Mouse (Mus musculus) spleen, postnatal 14 days (tissue): ENCODE results near the gene Stap2.

Experiments used
- DNase-seq, 2 experiments: peaks; one replicate each; pipeline ENCODE4 v3.0.0; 2021 to 2022; ENCODE audit warnings: low spot score in 2 of 2

The Stap2 gene

DNA sequence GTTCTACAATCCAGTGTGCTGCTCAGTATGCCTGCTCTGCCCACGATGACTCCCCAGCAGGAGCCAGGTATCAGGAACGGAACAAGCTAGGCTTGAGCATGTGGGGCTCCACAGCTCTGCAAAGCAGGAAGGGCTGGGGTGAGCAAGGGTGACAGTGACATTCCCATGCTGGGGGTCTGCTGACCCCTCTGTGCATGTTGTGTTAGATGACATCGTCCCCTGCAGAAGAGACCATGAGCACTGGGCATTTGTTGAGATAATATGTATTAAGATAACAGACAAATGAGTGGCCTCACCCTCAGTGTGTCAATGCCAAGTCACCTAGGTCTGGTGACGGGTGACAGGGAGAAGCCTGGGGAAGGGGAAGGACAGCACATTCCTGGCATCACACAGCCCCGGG, 19.5 kb upstream of the Stap2 start:
- no peak for DNase-seq

DNA sequence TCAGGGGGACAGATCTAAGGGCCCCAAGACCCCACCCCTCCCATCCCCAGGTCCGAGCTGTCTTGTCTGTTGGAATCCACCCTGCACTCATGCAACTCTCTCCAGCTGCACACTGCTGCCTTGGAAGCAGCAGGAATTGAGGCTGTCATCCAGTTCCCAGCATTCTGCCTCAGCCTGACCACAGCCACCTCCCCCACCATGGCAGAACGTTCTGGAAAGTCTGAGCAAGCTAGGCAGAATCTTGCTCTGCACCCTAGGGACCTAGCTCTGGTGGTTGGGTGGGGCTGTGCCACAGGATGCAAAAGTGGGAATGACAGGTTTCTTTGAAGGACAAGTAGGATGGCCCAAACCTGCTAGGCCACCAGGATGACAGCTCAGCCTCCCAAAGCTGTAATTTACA, 19.1 kb upstream of the Stap2 start:
- no peak for DNase-seq

DNA sequence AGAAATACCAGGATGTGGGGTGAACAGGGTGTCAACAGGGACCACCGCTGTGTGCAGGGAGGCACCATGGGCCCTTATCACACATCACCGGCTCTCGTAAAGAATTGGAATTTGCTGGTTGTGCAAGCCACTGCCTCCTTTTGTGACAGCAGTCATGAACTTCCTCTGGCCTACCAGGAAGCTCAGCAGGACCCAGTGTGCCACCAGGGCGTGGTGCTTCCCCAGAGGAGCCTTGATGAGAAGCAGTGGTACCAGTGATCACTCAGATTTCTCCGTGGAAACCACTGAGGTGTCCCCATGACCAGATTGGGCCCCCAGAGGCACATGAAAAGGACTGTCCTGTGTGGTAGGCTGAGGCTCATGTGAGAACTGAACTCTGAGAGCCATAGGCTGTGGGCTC, 18.0 kb upstream of the Stap2 start:
- DNase-seq: no peak

DNA sequence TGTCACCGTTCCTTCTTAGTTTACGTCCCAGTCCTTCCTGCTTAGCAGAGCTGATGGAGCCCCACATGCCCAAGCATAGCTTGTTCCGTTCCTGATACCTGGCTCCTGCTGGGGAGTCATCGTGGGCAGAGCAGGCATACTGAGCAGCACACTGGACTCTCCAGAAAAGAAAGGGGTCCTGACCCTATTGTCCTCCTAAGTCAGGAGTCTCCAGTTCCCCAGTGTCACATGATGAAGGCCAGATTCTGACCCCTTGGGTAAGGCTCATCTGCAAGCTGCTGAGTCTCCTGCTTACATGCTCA, 17.6 kb upstream of the Stap2 start:
- DNase-seq: no peak

DNA sequence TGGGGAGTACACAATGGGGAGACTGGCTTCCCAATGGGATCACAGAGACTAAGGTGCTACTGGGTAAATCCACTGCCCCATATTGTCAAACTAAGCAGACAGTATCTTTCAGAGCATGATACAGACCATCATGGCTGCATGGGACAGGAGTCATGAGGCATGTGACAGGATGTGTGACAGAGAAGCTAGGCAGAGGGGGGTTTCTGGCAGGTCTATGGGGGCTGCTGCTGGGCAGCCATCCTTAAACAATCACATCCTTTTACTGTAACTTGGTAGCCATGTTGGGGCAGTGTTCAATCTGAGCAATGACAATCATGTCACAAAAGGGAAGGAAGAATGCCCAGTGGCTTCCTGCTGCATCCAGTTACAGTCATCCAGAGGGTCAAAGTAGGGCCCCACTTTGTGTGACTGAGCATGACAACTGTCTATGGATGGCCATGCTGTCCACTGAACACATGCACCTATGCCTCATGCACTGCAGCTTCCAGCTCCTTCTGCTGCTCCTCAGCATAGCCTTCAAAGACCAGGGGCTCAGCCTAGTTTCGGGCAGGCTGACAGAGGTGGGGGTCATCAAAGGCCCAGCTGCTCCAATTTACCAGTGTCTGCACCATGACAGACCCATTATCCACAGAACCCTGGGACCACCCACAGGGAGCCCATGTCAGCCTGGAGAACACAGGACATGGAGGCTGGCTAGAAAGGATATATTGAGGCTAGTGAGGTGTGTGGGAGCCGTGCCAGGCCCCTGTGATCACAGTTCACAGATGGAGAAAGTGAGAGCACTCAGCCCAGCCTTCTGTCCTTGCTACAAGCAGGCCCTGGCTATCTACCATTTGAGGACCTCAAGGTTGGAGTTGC, 17.0 kb upstream of the Stap2 start:
- no peak for DNase-seq

DNA sequence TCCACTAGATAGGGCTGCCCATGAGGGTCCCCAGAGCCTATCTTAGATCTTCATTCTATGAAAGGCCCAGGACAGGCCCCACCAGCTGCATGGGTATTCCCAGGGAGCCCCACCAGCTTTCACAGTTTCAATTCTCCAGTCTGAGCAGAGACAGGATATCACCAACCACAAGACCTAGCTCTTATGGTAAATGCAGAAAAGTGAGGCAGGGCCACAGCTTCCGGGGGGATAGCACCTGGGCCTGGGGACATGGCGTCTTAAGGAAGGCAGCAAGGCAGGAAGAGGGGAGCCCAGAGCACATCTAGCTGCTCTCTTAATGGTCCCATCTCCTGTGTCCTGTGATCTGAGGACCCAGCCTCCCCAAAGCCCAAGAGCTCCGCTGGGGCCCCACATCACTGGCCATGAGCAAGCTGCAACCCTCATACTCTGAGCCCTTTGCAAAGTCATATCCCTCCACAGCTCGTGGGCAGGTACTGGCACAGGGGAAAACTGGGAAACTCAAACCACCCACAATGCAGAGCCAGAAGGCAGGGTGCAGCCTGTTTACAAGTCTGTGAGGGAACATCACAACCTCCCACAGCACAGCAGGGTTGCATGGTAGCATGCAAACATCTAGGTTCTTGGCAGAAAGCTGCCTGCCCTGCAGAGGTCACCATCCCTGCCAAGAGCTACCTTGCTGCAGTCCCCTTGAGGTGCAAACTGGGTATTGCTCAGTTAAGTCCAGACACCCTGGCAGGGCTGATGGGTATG, 16.0 kb upstream of the Stap2 start:
- no peak for DNase-seq

DNA sequence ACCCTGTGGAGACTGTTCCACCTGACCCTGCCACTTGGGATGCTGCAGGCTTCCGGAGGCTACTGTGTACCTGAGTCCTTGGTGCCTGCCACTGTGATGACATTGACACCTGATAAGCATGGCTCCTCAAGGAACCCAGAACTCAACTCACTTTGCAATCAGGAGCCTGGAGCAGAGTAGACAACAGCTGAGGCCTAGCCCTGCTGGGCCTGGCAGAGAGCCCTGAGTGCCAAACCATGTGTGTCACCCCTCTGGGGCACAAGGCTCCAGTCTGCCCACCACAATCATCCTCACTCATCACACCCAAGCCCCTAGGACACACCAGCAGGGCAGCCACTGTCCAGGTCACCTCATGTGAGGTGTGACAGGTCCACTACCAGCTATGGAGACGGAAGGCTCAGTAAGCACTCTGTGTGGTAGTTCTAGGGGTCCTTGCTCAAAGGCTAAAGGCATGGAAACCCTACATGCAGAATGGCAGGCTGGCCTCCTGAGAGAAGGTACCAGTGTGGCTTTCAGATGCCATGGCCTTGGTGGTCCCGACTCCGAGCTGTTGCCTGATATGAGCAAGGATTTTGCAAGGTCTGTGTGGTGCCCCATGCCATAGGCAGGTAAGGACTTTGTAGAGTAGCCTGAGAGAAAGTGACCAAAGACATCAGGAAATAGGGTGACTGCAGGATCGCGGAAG, 15.2 kb upstream of the Stap2 start:
- DNase-seq: no peak

DNA sequence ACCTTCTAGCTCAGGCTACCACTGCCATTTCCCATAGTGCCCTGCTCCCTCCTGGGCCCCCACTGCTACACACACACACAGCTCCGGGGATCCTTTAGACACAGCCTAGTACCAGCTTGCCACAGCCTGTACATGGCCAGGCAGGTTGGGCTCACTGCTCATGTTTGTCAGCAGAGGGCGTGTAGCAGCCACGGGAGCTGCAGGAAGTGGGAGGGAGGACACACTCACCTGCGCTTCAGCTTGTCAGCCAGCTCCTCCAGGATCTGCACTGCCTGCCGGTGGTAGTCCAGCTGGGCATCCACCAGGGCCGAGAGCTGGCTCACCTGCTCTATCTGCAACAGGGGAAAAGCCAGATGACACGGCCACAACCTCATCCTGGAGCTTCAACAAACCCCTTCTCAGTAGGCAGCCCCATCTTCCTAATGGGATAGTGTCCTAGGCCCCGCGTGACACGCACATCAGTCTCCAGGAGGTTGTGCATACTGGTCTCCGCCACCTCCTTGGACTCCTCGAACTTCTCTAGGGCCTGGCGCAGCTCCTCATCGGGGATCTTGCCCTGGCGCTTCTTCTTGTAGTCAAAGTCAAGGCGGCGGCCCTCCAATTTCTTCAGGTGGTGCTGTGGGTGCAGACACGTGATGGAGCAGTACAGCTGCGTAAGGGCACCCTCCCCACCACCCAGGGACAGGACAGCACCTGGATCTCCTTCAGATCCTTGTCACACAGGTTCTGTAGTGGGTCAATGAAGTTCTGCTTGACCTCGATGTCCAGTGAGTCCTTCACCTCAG, 13.2 kb upstream of the Stap2 start:
- peak in 1 of 2 experiments; percentile 55 for DNase-seq

DNA sequence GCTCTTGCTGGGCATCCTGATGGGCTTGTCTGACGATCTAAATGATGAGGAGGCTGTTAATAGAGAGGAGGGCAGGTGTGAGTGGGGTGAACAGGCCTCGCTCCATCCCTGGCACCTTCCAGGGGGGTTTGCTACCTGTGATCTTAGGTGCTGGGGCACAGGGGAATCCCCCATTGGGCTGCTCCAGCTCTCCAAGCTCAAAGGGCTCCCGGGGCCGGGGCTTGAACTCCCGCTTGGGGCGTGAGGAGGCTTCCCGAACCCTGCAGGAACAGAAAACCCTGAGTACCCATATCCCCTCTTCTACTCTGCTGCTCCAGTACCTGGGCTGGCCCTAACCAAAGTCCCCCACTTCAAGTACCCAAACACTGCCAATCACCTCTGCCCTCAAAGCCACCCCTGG, 12.5 kb upstream of the Stap2 start:
- DNase-seq: no peak

DNA sequence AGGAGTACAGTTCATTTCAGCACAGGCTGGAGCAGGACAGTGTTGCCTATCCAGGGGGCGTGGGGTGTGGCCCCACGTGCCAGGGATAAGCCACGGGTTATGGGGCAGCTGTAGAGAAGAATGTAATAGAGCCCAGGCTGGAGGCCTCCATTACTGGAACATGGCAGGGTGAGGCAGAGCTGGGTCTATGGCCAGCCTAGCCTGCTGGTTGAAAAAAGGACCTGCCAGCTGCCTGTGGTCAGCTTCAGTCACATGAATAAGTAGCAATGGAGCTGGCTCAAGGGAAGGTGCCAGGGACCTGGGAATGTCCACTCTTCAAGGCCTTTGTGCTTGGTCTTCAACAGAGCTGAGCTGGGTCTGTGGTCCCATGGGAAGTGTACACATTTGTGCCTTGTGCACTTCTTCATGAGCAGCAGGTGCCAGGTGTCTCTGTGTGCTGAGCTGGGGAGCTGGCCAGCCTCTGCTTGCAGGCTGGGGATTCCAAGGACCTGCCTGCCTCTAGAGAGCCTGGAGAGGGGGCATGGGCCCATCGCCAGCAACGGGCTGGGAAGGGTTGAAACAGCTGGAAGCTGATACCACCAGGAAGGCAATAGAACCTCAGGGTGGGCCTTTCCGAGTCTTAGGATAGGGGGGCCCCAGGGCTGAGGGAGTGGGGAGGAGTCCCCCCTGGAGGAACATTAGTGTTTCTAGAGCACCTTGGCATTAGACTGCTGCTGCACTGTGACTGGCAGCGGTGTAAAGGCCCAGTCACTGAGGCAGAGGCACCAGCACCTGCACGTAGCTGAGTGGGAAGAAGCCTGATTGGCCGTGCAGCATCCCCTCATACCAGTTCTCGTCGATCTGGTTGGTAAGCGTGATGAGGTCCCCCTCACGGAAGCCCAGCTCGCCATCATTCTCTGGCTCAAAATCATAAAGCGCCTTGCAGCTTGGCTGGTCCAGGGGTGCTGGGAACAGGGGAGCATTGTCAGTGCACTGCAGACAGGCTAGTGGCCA, 11.7 kb upstream of the Stap2 start:
- no peak for DNase-seq

DNA sequence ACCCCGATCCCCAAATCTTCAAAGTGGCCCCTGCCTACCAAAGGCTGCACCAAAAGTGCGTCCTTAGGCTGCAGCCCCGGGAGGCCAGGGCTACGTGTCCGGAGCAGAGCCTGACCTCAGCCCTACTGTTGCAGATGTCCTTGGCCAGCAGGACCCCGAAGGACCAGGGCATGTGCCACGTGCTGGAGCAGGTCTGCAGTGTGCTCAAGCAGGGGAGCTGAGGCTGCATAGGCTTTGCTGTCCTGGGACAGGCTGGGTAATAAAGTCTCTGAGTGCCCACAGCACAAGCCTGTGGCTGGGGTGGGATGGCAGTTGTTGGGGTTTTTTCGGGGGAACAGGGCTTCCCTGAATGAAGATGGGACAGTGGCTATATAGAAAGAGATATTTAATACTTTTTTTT, 11.0 kb upstream of the Stap2 start:
- DNase-seq: no peak

DNA sequence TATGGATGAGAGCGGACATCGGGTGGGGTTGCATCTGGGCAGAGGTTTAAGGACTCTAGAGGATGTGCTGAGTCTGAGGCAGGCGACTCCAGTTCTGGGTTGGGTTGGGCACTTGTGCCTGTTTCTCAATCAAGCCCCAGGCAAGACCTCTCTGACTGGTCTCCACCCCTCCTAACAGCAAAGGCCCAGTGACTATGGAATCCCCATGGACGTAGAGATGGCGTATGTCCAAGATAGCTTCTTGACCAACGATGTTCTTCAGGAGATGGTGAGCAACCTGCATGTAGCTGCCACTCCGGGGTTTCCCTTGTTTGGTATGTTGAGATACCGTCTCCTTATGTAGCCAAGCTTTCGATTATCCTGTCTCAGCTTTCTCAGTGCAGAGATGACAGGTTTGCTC, 9.9 kb upstream of the Stap2 start:
- DNase-seq: no peak

DNA sequence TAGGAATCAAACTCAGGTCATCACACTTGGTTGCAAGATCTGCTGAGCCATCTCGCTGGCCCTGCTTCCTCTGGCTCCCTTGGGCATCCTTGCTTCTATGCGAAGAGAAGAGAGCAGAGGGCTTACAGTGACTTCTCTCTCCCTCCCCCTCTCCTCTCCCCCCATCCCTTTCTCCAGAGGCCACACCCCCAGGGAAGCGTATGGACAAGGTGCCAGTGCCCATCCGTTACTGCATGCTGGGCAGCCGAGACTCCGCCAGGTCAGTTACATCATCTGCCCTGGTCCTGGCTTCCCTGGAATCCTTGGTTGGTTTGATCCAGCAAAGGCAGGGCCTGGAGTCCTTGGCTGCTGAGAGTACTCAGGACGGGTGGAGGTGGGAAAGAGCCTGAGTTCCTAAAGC, 6.1 kb upstream of the Stap2 start:
- DNase-seq: no peak

DNA sequence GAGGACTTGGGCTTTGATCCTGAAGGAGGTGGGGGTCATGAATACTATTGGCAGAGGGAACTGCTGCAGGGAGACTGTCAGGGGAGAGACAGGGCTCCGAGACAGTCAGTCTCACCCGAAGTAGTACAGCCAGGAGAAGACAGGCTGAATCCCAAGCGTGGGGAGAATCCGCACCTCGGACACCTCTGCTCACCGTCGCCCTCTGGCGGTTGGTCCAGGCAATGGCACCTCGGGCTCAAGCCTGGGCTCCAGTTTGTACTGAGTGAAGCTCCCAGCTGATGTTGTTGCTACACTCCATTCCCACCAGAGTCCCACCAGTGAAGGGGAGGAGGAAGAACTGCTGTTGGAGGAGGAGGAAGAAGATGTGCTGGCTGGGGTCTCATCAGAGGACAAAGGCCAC, 5.3 kb upstream of the Stap2 start:
- DNase-seq: peak; percentile 65 to 83

DNA sequence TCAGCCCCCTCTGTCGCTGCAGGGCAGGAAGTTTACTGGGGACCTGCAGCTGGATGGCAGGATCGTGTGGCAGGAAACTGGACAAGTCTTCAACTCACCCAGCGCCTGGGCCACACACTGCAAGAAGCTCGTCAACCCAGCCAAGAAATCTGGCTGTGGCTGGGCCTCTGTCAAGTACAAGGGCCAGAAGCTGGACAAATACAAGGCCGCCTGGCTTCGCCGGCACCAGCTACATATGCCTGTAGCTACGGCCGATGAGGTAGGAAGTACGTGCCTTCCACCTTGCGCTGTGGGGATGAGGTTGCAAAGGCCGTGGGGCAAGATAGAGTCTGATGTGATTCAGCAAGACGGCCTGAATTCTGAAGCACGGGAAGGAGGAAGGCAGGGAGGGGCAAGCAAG, 4.9 kb upstream of the Stap2 start:
- no peak for DNase-seq

DNA sequence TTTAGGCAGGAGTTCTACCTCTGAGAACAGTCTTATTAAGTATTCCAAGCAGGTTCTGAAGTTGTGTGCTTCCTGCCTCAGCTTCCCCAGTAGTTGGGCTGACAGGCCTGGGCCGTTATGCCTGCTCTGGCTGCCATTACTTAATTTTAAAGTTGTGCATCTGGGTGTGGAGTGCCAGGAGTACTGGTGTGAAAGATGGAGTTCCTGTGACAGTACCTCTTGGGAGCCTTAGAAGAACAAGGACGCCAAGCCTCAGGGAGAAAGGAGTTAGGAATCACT, 4.5 kb upstream of the Stap2 start:
- DNase-seq: no peak

DNA sequence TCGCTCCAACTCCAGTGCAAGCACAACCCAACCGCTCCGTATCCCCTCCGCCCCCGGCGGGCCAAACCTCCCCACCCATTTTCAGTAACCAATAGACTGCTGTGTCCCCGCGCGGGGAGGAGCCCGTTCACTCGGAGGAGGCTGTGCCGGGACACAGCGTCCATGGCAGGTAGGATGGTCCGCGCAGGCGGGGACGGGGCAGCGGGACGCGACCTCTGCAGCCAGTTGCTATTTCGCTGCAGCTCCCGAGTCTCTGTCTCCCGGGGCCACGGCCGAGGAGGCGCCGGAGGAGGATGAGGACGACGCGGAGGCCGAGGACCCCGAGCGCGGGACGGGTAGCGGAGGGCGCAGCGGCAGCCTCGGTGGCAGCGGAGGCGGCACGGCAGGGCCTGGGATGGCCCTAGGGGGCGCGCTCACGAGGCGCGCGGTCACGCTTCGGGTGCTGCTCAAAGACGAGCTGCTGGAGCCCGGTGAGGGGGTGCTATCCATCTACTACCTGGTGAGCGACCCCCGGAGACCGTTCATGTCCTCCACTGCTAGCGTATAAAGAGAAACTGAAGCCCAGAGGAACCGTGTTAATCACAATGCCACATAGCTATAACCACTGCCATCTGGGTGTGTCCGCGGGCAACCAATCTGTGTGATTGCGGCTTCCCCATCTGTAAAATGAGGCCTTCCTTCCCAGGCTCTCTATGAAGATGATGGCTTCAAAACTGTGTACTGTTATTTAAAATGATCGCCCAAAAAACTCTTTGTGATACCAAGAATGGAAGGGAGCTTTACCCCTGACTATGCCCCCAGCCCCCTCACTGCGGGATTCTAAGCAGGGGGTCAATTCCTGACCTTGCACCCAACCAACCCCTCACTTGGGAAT, 3.9 kb upstream of the Stap2 start:
- DNase-seq: peak; percentile 77 to 79

DNA sequence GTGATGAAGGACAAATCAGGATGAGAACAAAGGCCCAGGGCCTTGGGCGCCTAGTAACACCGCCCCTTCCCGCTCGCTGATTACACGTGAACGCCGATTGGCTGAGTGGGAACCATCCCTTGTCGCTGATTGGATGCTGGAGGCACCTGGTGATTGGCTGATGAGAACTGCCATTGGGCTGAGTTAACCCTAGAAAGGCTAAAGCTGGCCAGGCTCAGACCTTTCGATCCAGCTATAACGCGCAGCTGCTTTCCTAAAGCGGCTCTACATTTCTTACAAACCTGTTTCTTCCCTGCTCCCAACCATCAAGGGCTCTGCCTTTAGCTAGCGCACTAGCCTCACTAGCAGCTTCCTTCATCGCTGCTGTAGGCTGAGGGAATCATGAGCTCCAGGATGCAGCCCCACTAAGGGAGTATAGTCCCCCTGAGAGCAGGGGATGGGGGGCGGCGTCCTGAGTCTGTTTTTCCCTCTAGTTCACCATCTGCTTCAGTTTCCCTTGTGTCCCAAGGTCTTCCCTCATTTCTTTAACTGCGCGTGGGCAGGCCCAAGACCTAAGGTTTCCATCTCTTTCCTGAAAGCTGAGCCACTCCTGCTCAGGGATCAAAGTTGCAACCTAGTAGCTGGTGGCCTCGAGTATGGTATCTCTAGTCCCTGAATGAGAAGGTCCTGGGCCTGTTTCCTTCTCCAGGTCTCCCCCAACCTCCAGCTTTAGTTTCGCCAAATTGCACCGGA, 3.1 kb upstream of the Stap2 start:
- DNase-seq: peak; percentile 76 to 77
